Mouse (Mus musculus): ENCODE measurements at regions not wholly inside any gene's neighbourhood (a gene's known extent, or its start where the extent isn't known, plus 50 kb on each side); places are given as distances from the start of the nearest gene placed in this dataset.

DNA sequence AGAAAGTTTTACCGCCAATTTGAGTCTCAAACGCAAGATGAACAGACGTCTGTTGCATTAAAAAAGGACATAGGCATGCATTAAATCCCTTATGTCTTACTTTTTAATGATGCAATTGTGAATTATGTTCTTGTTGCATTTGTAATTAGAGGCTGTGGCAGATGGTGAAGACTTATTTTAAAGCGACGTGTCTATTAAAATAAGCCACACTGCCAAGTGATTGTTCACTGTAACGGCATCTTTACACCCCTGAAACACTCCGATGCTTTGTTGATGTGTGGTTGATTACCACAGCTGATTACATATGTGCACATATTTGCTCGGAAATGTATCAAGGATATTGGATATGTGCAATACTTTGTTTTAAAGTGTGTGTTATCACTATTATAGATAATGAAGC, 610.2 kb downstream of the Slc4a3 start:
- ATAC-seq (ENCODE audit: low read depth): no peak
- WGBS: 77% methylated on average over 8 of the region's 8 CpGs
- Histone ChIP-seq H3K9ac (ENCODE audit: low read length) (no peak overlapping the region), H3K4me2 (ENCODE audit: low read depth, low read length) (no peak overlapping the region), H3K27me3 (ENCODE audit: control insufficient read depth, insufficient read depth, low read depth, low read length) (no peaks in the 10 kb centered on the region), H3K4me3 (ENCODE audit: low read length) (no peak overlapping the region), H3K4me1 (replicated peaks; ENCODE audit: control insufficient read depth, insufficient read depth, low read length) (no peaks in the 10 kb centered on the region), H3K27ac (ENCODE audit: low read length) (no peak overlapping the region), H3K36me3 (ENCODE audit: control insufficient read depth, insufficient read depth, low read length) (no peaks in the 10 kb centered on the region), H3K9me3 (ENCODE audit: control insufficient read depth, low read length) (no peaks in the 10 kb centered on the region)

DNA sequence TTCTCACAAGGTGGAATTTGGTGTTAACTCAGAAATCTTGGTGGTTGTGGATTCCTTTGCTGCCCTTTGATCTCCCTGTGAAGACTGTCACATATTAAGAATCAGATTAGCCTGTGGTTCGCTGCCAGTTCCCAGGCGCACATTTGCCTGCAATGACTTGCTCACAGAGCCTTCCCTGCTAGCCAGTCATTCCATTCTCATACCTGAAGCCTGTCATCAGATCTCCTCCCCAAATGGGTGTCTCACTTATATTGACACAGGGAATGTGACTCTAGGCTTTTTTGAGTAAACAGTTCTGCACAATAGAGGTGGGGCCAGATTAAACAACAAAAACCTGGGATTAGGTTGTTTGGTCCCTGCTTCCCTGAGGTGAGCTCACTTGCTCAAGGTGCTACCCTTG, 621.4 kb downstream of the Slc4a3 start:
- no peaks in the 10 kb centered on the region for H3K27me3 ChIP-seq (ENCODE audit: control insufficient read depth, insufficient read depth, low read depth, low read length)
- 38% methylated on average over 2 of the region's 2 CpGs for WGBS
- H3K4me3 ChIP-seq (ENCODE audit: low read length): no peak overlapping the region
- H3K36me3 ChIP-seq (ENCODE audit: control insufficient read depth, insufficient read depth, low read length): no peaks in the 10 kb centered on the region
- H3K27ac ChIP-seq (ENCODE audit: low read length): no peak overlapping the region
- no peaks in the 10 kb centered on the region for H3K9me3 ChIP-seq (ENCODE audit: control insufficient read depth, low read length)
- no peaks in the 10 kb centered on the region for H3K4me1 ChIP-seq (replicated peaks; ENCODE audit: control insufficient read depth, insufficient read depth, low read length)
- no peak for ATAC-seq (ENCODE audit: low read depth)
- no peak overlapping the region for H3K9ac ChIP-seq (ENCODE audit: low read length)
- no peak overlapping the region for H3K4me2 ChIP-seq (ENCODE audit: low read depth, low read length)

DNA sequence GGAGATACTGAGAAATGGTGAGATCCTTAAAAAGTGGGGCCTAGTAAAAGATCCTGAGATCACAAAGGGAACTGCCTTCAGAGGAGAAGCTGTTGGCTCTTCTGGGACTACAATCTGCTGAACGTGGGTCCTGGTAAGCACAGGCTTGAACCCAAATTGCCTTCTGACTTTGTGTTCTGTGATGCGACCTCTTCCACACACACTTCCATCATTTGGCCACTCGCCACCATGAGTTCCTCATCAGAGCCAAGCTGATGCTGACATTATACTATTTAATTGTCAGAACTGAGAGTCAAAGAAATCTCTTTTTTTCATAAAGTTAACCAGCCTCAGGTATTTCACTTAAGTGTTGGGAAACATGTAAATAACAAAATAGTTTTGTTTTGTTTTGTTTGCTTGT, 635.1 kb downstream of the Slc4a3 start:
- no peaks in the 10 kb centered on the region for H3K9me3 ChIP-seq (ENCODE audit: control insufficient read depth, low read length)
- H3K9ac ChIP-seq (ENCODE audit: low read length): no peak overlapping the region
- H3K27me3 ChIP-seq (ENCODE audit: control insufficient read depth, insufficient read depth, low read depth, low read length): no peaks in the 10 kb centered on the region
- 56% methylated on average over 3 of the region's 3 CpGs for WGBS
- H3K4me1 ChIP-seq (replicated peaks; ENCODE audit: control insufficient read depth, insufficient read depth, low read length): no peaks in the 10 kb centered on the region
- no peak overlapping the region for H3K4me3 ChIP-seq (ENCODE audit: low read length)
- no peak overlapping the region for H3K4me2 ChIP-seq (ENCODE audit: low read depth, low read length)
- H3K36me3 ChIP-seq (ENCODE audit: control insufficient read depth, insufficient read depth, low read length): no peaks in the 10 kb centered on the region
- no peak for ATAC-seq (ENCODE audit: low read depth)
- no peak overlapping the region for H3K27ac ChIP-seq (ENCODE audit: low read length)

- Histone ChIP-seq H3K36me3 (ENCODE audit: control insufficient read depth, insufficient read depth, low read length) (no peaks in the 10 kb centered on the region), H3K4me1 (replicated peaks; ENCODE audit: control insufficient read depth, insufficient read depth, low read length) (no peaks in the 10 kb centered on the region; the same call in 1 of the 2 replicates), H3K27me3 (ENCODE audit: control insufficient read depth, insufficient read depth, low read depth, low read length) (no peaks in the 10 kb centered on the region), H3K9me3 (ENCODE audit: control insufficient read depth, low read length) (no peaks in the 10 kb centered on the region), H3K4me3 (ENCODE audit: low read length) (no peak overlapping the region), H3K4me2 (ENCODE audit: low read depth, low read length) (no peak overlapping the region), H3K9ac (ENCODE audit: low read length) (no peak overlapping the region), H3K27ac (ENCODE audit: low read length) (no peak overlapping the region)
- no peak; the same call in 1 of the 2 replicates for ATAC-seq (ENCODE audit: low read depth)
- WGBS: 35% methylated on average over 4 of the region's 4 CpGs
Observed at GRCm38 (mm10) chr1:76194844-76195243, 648.8 kb downstream of the Slc4a3 start.

GRCm38 (mm10) chr1:76197651-76198050, 651.6 kb downstream of the Slc4a3 start:
- Histone ChIP-seq H3K27me3 (ENCODE audit: control insufficient read depth, insufficient read depth, low read depth, low read length) (no peaks in the 10 kb centered on the region), H3K4me1 (replicated peaks; ENCODE audit: control insufficient read depth, insufficient read depth, low read length) (no peaks in the 10 kb centered on the region; the same call in 1 of the 2 replicates), H3K4me2 (ENCODE audit: low read depth, low read length) (no peak overlapping the region), H3K9me3 (ENCODE audit: control insufficient read depth, low read length) (no peaks in the 10 kb centered on the region), H3K4me3 (ENCODE audit: low read length) (no peak overlapping the region), H3K36me3 (ENCODE audit: control insufficient read depth, insufficient read depth, low read length) (no peaks in the 10 kb centered on the region), H3K27ac (ENCODE audit: low read length) (no peak overlapping the region), H3K9ac (ENCODE audit: low read length) (no peak overlapping the region)
- WGBS: 75% methylated on average over 3 of the region's 3 CpGs
- ATAC-seq (ENCODE audit: low read depth): no peak

GRCm38 (mm10) chr1:76200906-76201305, 654.8 kb downstream of the Slc4a3 start:
- Histone ChIP-seq H3K4me2 (ENCODE audit: low read depth, low read length) (no peak overlapping the region), H3K9me3 (ENCODE audit: control insufficient read depth, low read length) (no peaks in the 10 kb centered on the region), H3K36me3 (ENCODE audit: control insufficient read depth, insufficient read depth, low read length) (no peaks in the 10 kb centered on the region), H3K9ac (ENCODE audit: low read length) (no peak overlapping the region), H3K4me3 (ENCODE audit: low read length) (no peak overlapping the region), H3K27ac (ENCODE audit: low read length) (no peak overlapping the region), H3K27me3 (ENCODE audit: control insufficient read depth, insufficient read depth, low read depth, low read length) (no peaks in the 10 kb centered on the region), H3K4me1 (replicated peaks; ENCODE audit: control insufficient read depth, insufficient read depth, low read length) (no peaks in the 10 kb centered on the region)
- ATAC-seq (ENCODE audit: low read depth): no peak
- 44% methylated on average over 3 of the region's 3 CpGs for WGBS

DNA sequence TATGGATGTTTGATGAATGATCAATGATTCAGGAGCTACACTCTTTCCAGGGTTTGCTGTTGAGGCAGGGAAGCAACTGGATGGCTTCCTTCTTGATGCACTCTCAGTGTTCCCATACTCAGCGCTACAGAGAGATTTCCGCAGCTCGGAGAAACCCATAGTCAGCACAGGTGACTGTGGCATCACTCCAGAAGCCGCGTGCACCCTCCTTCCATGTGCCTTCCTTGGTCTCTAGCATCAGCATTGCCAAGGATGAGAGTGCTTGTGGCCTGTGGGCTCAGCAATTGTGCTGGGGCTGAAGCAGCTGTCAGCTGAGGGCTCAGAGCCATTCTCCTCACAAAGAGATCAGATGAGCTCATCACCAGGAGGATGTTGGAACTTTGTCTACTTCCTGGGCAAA, 666.4 kb downstream of the Slc4a3 start:
- no peaks in the 10 kb centered on the region for H3K4me1 ChIP-seq (replicated peaks; ENCODE audit: control insufficient read depth, insufficient read depth, low read length)
- no peaks in the 10 kb centered on the region for H3K36me3 ChIP-seq (ENCODE audit: control insufficient read depth, insufficient read depth, low read length)
- ATAC-seq (ENCODE audit: low read depth): no peak
- WGBS: 95% methylated on average over 5 of the region's 5 CpGs
- no peaks in the 10 kb centered on the region for H3K9me3 ChIP-seq (ENCODE audit: control insufficient read depth, low read length)
- no peak overlapping the region for H3K4me3 ChIP-seq (ENCODE audit: low read length)
- no peak overlapping the region for H3K9ac ChIP-seq (ENCODE audit: low read length)
- H3K27me3 ChIP-seq (ENCODE audit: control insufficient read depth, insufficient read depth, low read depth, low read length): no peaks in the 10 kb centered on the region
- H3K4me2 ChIP-seq (ENCODE audit: low read depth, low read length): no peak overlapping the region
- H3K27ac ChIP-seq (ENCODE audit: low read length): no peak overlapping the region

DNA sequence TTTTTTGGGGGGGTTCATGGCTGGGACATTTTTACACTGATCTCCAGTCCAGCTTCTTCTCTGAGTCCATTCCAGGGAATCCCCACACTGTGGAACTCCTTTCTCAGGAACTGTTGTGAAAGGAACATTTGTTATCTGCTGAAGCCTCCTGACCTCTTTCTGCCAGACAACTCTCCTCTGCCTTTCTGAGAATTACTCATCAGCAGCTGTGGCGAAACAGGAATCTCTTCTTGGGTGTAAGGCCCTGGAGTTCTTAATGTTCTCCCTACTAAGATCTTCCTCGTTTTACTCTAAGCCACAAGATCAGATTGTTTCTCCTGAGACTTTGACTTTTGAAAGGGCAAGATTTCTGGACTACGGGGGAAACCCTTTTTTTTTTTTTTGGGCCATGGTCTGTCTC, 698.7 kb downstream of the Slc4a3 start:
- WGBS: 52% methylated on average over 3 of the region's 3 CpGs
- no peak overlapping the region for H3K4me2 ChIP-seq (ENCODE audit: low read depth, low read length)
- no peak overlapping the region for H3K27ac ChIP-seq (ENCODE audit: low read length)
- H3K27me3 ChIP-seq (ENCODE audit: control insufficient read depth, insufficient read depth, low read depth, low read length): no peaks in the 10 kb centered on the region
- no peak overlapping the region for H3K9ac ChIP-seq (ENCODE audit: low read length)
- no peaks in the 10 kb centered on the region for H3K9me3 ChIP-seq (ENCODE audit: control insufficient read depth, low read length)
- no peaks in the 10 kb centered on the region for H3K36me3 ChIP-seq (ENCODE audit: control insufficient read depth, insufficient read depth, low read length)
- no peak overlapping the region for H3K4me3 ChIP-seq (ENCODE audit: low read length)
- H3K4me1 ChIP-seq (replicated peaks; ENCODE audit: control insufficient read depth, insufficient read depth, low read length): no peaks in the 10 kb centered on the region
- ATAC-seq (ENCODE audit: low read depth): no peak

DNA sequence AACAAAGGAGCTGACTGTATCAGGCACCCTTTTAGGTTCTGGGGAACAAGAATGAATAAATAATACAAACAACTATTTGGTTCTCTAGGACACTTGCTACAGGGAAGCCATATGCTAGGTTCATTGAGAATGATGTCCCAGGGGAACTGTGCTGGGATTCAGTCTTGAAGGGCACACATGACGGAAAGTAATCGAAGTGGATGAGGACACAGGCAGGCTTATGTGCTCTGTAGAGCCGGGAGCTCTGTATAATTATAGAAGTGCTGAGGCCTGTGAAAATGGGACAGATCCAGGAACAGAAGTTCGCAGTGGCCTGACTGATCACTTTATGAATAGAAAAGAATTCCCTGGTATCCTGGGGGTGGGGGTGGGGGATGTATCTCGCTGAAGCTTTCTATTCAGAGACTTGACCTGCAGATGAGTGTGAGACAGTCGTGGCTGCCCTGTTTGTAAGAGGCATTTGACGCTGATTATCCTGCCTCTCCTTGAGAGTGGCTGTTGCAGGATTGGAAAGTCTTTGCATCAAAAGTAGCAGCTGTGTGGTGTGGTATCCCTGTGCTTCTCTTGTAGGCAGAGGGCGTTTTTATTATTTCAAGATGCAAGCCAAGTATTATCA, 700.2 kb downstream of the Slc4a3 start:
- WGBS: 45% methylated on average over 8 of the region's 8 CpGs

DNA sequence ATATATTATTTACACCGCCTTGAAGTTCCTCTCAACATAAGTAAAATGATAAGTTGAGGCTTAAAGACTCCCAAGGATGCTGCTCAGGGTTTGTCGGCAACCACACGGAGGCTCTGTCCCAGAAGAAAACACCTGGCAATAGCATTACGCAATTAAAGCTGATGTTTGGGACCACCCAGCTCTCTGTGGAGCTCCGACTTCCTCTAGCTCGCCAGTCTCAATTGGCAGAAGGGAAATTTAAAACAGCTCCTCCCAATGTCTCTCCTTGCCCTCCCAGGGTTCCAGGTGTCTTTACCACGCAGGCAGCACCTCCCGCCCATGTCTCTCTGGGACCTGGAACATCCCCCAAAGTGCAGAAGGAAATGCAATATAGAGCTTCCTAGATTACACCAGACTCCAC, 701.1 kb downstream of the Slc4a3 start:
- Histone ChIP-seq H3K36me3 (ENCODE audit: control insufficient read depth, insufficient read depth, low read length) (no peaks in the 10 kb centered on the region), H3K9ac (ENCODE audit: low read length) (no peak overlapping the region), H3K4me3 (ENCODE audit: low read length) (no peak overlapping the region), H3K27ac (ENCODE audit: low read length) (no peak overlapping the region), H3K9me3 (ENCODE audit: control insufficient read depth, low read length) (no peaks in the 10 kb centered on the region), H3K4me2 (ENCODE audit: low read depth, low read length) (no peak overlapping the region), H3K27me3 (ENCODE audit: control insufficient read depth, insufficient read depth, low read depth, low read length) (no peaks in the 10 kb centered on the region), H3K4me1 (replicated peaks; ENCODE audit: control insufficient read depth, insufficient read depth, low read length) (no peaks in the 10 kb centered on the region)
- 50% methylated on average over 8 of the region's 8 CpGs for WGBS
- ATAC-seq (ENCODE audit: low read depth): no peak

More for the DNA sequence above, 700.2 kb downstream of the Slc4a3 start:
- Histone ChIP-seq H3K27ac (ENCODE audit: low read length) (no peak overlapping the region), H3K9ac (ENCODE audit: low read length) (no peak overlapping the region), H3K4me2 (ENCODE audit: low read depth, low read length) (no peak overlapping the region), H3K4me1 (replicated peaks; ENCODE audit: control insufficient read depth, insufficient read depth, low read length) (no peaks in the 10 kb centered on the region), H3K27me3 (ENCODE audit: control insufficient read depth, insufficient read depth, low read depth, low read length) (no peaks in the 10 kb centered on the region), H3K36me3 (ENCODE audit: control insufficient read depth, insufficient read depth, low read length) (no peaks in the 10 kb centered on the region), H3K9me3 (ENCODE audit: control insufficient read depth, low read length) (no peaks in the 10 kb centered on the region), H3K4me3 (ENCODE audit: low read length) (no peak overlapping the region)
- ATAC-seq (ENCODE audit: low read depth): no peak

All from lung, embryonic 16.5 days (tissue).